Mouse (Mus musculus): ENCODE results near the gene Gtf3a. TPM values are rescaled to one million over a fixed set of nuclear protein-coding genes. Genes with fewer than 3 reads are reported as not detected.

Gtf3a gene
- polyA plus RNA-seq (2014; fragmentation: Nextera tagmentation; extraction: Ambion mirVana), result 117 and 125 TPM in 2 replicates

DNA sequence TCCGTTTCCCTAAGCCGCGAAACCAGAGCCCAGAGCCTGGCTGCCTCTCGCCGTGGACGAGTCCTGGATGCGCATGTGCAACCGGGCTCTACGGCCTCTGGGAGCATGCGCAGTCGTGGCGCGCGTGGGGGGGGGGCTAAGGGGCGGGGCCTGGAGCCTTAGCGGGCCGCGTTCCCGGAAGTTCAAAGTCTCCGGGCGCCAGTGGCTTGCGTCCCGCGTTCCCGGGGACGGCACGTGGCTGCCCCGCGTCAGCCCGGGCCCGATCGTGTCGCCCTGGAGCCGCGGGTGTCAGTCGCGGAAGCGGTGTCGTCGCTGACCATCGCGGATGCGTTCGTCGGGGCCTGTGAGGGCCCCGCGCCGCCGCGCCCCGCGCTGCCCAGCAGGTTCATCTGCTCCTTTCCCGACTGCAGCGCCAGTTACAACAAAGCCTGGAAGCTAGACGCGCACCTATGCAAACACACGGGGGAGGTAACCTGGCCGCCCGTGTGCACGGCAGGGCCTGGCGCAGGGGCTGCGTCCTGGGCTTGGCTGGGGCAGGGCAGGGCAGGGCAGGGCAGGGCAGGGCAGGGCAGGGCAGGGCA, at the start of gene Gtf3a:
Gene Gtf3a, plus strand, starts transcription at position 150 of the 581 bp plus-strand sequence.
- Histone ChIP-seq H3K36me3 (ENCODE audit: control insufficient read depth, insufficient read depth, low read length) (peaks cover 11% of the 10 kb centered on the region; the same call in 1 of the 2 replicates), H3K4me1 (replicated peaks; ENCODE audit: control insufficient read depth, insufficient read depth, low read length) (peaks cover 7% of the 10 kb centered on the region; the same call in 1 of the 2 replicates), H3K4me2 (ENCODE audit: low read depth, low read length, severe bottlenecking) (peak within 1 kb of the TSS; percentile 64), H3K27me3 (ENCODE audit: control insufficient read depth, insufficient read depth, low read length) (no peaks in the 10 kb centered on the region), H3K27ac (ENCODE audit: low read depth, low read length) (no peak within 1 kb of the TSS), H3K9me3 (ENCODE audit: control insufficient read depth, low read length) (peaks cover 3% of the 10 kb centered on the region; the same call in 1 of the 2 replicates), H3K9ac (ENCODE audit: low read length) (peak within 1 kb of the TSS; percentile 77), H3K4me3 (ENCODE audit: low read depth, low read length) (peak within 1 kb of the TSS; percentile 74)
- DNase-seq (ENCODE audit: low spot score) (peak; percentile 98), ATAC-seq (replicated peaks; ENCODE audit: low FRiP score) (peak; percentile 92)
- WGBS, result under 1% methylated on average over 61 of the region's 62 CpGs

DNA sequence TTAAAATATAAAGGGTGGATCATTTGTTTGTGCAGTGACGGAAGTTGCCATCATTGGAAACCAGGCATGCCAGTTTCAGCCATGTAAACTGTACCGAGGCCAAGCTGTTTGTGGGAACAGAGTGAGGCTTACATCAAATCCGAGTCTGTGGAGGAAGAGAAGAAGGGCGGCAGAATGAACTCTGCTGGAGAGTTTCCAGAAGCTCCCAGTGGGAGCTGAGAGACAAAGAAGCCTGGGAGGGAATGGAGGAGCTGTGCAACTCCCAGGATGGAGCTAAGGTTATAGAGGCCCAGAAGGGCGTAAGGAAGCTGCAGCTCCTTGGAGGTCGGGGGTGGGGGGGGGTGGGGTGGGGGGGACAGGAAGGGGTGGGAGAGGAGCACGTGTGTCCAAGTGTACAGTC, 48.1 kb upstream of the Gtf3a start:
- no peaks in the 10 kb centered on the region for H3K36me3 ChIP-seq (ENCODE audit: control insufficient read depth, insufficient read depth, low read length)
- 54% methylated on average over 7 of the region's 7 CpGs for WGBS
- ATAC-seq (replicated peaks; ENCODE audit: low FRiP score) (no peak), DNase-seq (ENCODE audit: low spot score) (no peak)
- H3K4me2 ChIP-seq (ENCODE audit: low read depth, low read length, severe bottlenecking), result no peak overlapping the region
- no peak overlapping the region for H3K9ac ChIP-seq (ENCODE audit: low read length)
- H3K4me3 ChIP-seq (ENCODE audit: low read depth, low read length), result no peak overlapping the region
- no peaks in the 10 kb centered on the region for H3K4me1 ChIP-seq (replicated peaks; ENCODE audit: control insufficient read depth, insufficient read depth, low read length)
- no peaks in the 10 kb centered on the region for H3K9me3 ChIP-seq (ENCODE audit: control insufficient read depth, low read length)
- H3K27me3 ChIP-seq (ENCODE audit: control insufficient read depth, insufficient read depth, low read length), result no peaks in the 10 kb centered on the region
- H3K27ac ChIP-seq (ENCODE audit: low read depth, low read length), result no peak overlapping the region

DNA sequence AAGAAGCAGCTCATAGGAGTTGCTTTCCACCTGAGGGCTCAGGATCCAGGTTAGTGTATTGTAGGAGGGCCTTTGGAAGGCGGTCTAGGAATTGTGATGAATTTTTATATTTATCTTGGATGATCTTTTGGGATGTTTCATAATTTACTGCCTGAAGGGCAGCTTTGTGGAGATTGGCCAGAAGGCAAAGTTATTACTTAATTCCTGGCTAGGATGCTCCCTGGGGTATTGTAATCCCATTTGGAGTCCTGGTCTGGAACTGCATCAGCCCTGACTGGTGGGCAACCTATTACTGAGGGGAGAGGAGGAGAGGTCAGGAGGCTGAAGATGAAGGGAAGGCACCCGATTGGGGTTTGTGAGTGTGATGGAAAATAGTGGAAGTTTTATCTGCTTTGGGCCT, 47.0 kb upstream of the Gtf3a start:
- no peaks in the 10 kb centered on the region for H3K36me3 ChIP-seq (ENCODE audit: control insufficient read depth, insufficient read depth, low read length)
- WGBS, result 85% methylated on average over 2 of the region's 2 CpGs
- ATAC-seq (replicated peaks; ENCODE audit: low FRiP score), result no peak
- H3K4me2 ChIP-seq (ENCODE audit: low read depth, low read length, severe bottlenecking), result no peak overlapping the region
- no peaks in the 10 kb centered on the region; the same call in 1 of the 2 replicates for H3K4me1 ChIP-seq (replicated peaks; ENCODE audit: control insufficient read depth, insufficient read depth, low read length)
- H3K27me3 ChIP-seq (ENCODE audit: control insufficient read depth, insufficient read depth, low read length), result no peaks in the 10 kb centered on the region
- H3K9me3 ChIP-seq (ENCODE audit: control insufficient read depth, low read length), result no peaks in the 10 kb centered on the region
- DNase-seq (ENCODE audit: low spot score), result no peak
- H3K9ac ChIP-seq (ENCODE audit: low read length), result no peak overlapping the region
- no peak overlapping the region for H3K4me3 ChIP-seq (ENCODE audit: low read depth, low read length)
- H3K27ac ChIP-seq (ENCODE audit: low read depth, low read length), result no peak overlapping the region

DNA sequence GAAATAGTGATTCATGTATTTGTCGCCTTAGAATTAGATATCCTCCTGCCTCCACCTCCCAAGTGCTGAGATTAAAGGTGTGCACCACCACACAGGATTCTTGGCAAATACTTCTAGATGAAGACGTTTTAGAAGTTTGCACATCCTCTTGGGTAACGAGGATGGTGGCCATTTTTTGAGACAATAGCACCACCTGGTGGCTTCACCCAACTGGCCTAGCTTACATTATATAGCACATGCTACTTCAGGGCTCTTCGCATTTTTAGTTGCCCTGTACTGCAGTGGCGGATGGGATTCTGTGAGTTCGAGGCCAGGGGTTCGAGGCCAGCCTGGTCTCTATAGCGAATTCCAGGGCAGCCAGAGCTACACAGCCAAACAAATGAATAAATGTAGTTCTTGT, 44.1 kb upstream of the Gtf3a start:
- 37% methylated on average over 8 of the region's 8 CpGs for WGBS
- no peaks in the 10 kb centered on the region; the same call in 1 of the 2 replicates for H3K4me1 ChIP-seq (replicated peaks; ENCODE audit: control insufficient read depth, insufficient read depth, low read length)
- no peak overlapping the region for H3K4me3 ChIP-seq (ENCODE audit: low read depth, low read length)
- no peaks in the 10 kb centered on the region for H3K36me3 ChIP-seq (ENCODE audit: control insufficient read depth, insufficient read depth, low read length)
- H3K27ac ChIP-seq (ENCODE audit: low read depth, low read length), result no peak overlapping the region
- peak; percentile 67 for DNase-seq (ENCODE audit: low spot score)
- peak; percentile 60 for ATAC-seq (replicated peaks; ENCODE audit: low FRiP score)
- H3K9ac ChIP-seq (ENCODE audit: low read length), result no peak overlapping the region
- no peaks in the 10 kb centered on the region for H3K27me3 ChIP-seq (ENCODE audit: control insufficient read depth, insufficient read depth, low read length)
- no peak overlapping the region for H3K4me2 ChIP-seq (ENCODE audit: low read depth, low read length, severe bottlenecking)
- H3K9me3 ChIP-seq (ENCODE audit: control insufficient read depth, low read length), result no peaks in the 10 kb centered on the region

DNA sequence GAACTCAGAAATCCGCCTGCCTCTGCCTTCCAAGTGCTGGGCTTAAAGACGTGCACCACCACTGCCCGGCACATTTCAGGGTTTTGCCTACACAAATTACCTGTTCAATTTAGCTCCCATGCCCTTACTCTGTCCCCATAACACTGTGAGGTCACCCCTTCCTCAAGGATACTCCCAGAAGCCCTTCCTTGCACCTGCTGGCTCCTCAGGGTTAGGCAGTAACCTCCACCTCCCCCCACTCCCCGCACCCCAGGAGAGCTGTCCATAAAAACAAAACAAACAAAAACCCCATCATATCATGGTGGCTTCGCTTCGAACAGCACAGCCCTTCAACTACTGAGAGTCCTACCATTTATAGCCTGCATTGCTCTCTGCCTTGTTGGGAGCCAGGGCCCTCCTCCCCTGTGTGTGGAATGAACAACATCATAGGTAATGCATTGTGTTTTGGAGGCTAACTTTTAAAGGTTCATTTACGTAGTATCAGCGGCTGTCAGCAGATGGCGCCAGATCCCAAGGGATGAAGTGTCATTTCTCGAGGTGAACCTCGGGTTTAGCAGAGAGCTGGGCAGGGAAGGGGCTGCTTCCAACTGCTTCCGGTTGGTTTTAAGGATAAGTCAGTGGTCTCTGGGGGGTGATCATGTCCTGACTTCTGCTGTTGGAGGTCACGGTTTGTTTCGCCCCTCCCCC, 42.8 kb upstream of the Gtf3a start:
- Histone ChIP-seq H3K4me1 (replicated peaks; ENCODE audit: control insufficient read depth, insufficient read depth, low read length) (no peaks in the 10 kb centered on the region; the same call in 1 of the 2 replicates), H3K4me2 (ENCODE audit: low read depth, low read length, severe bottlenecking) (peak overlapping the region; percentile 26; the same call in 1 of the 2 replicates), H3K27ac (ENCODE audit: low read depth, low read length) (no peak overlapping the region), H3K9ac (ENCODE audit: low read length) (no peak overlapping the region), H3K9me3 (ENCODE audit: control insufficient read depth, low read length) (no peaks in the 10 kb centered on the region), H3K27me3 (ENCODE audit: control insufficient read depth, insufficient read depth, low read length) (no peaks in the 10 kb centered on the region), H3K36me3 (ENCODE audit: control insufficient read depth, insufficient read depth, low read length) (no peaks in the 10 kb centered on the region), H3K4me3 (ENCODE audit: low read depth, low read length) (no peak overlapping the region)
- peak; percentile 89 for DNase-seq (ENCODE audit: low spot score)
- peak; percentile 64 for ATAC-seq (replicated peaks; ENCODE audit: low FRiP score)
- 27% methylated on average over 14 of the region's 14 CpGs for WGBS

DNA sequence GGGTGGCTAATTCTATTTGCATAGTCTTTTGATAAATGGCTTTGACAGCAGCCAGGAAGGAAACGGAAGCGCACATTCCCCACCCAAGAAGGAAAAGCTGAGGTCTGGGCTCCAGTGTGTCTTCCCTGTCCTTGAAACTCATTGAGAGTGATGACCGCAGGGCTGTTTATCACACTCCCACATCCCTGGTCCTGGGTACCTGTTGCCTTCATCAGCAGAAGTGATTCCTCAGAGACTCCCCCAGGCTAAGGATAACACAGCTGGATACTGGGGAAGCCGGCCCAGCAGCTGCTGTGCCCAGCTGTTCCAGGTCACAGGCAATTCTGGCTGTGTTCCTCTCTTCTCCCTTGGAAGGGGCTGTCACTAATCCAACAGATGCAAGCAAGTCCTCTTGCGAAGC, 40.9 kb upstream of the Gtf3a start:
- H3K9ac ChIP-seq (ENCODE audit: low read length), result no peak overlapping the region
- no peak overlapping the region for H3K4me3 ChIP-seq (ENCODE audit: low read depth, low read length)
- H3K27ac ChIP-seq (ENCODE audit: low read depth, low read length), result no peak overlapping the region
- no peaks in the 10 kb centered on the region; the same call in 1 of the 2 replicates for H3K4me1 ChIP-seq (replicated peaks; ENCODE audit: control insufficient read depth, insufficient read depth, low read length)
- H3K4me2 ChIP-seq (ENCODE audit: low read depth, low read length, severe bottlenecking), result no peak overlapping the region
- no peaks in the 10 kb centered on the region for H3K36me3 ChIP-seq (ENCODE audit: control insufficient read depth, insufficient read depth, low read length)
- DNase-seq (ENCODE audit: low spot score), result no peak
- no peaks in the 10 kb centered on the region for H3K9me3 ChIP-seq (ENCODE audit: control insufficient read depth, low read length)
- WGBS, result 72% methylated on average over 5 of the region's 5 CpGs
- H3K27me3 ChIP-seq (ENCODE audit: control insufficient read depth, insufficient read depth, low read length), result no peaks in the 10 kb centered on the region
- ATAC-seq (replicated peaks; ENCODE audit: low FRiP score), result no peak

DNA sequence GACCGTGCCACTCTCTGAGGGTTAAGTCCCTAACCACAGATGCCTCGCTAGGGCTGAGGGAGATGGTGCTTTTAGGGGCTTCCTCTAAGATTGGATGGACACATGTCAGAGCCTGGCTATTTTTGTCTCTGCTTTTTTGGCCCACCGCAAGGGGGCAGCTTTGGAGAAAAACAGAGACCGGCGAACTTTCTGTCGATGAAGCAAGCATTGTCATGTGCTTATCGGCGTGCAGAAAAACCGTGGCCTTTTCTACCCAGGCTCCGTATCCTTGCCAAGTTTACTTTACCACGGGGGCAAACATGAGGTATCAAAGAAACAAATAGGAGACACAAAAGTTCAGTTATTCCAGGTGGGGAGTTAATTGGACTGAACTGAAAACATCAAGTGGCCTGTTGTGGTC, 39.8 kb upstream of the Gtf3a start:
- Histone ChIP-seq H3K9ac (ENCODE audit: low read length) (no peak overlapping the region), H3K4me2 (ENCODE audit: low read depth, low read length, severe bottlenecking) (no peak overlapping the region), H3K27me3 (ENCODE audit: control insufficient read depth, insufficient read depth, low read length) (no peaks in the 10 kb centered on the region), H3K4me1 (replicated peaks; ENCODE audit: control insufficient read depth, insufficient read depth, low read length) (no peaks in the 10 kb centered on the region; the same call in 1 of the 2 replicates), H3K36me3 (ENCODE audit: control insufficient read depth, insufficient read depth, low read length) (no peaks in the 10 kb centered on the region), H3K27ac (ENCODE audit: low read depth, low read length) (no peak overlapping the region), H3K9me3 (ENCODE audit: control insufficient read depth, low read length) (no peaks in the 10 kb centered on the region), H3K4me3 (ENCODE audit: low read depth, low read length) (no peak overlapping the region)
- DNase-seq (ENCODE audit: low spot score), result no peak
- WGBS, result 58% methylated on average over 11 of the region's 11 CpGs
- ATAC-seq (replicated peaks; ENCODE audit: low FRiP score), result no peak

DNA sequence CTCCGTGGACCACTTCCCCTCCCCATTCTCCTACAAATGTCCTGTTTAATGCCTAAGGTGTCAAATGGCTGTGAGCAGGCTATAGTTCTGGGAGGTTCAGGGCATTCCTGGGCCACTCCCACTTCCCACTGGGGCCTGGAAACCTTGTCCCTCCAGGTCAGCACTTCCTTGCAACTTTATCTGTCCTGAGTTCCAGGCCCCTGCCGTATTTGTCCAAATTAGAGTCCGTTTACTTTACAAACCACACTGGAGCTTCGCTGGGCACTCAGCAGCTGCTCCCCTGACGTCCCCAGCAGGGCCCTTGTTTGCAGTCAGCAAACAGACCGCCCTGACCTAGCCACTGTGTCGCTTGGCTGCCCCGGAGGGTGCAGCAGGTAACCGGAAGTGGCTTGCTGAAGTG, 36.3 kb upstream of the Gtf3a start:
- no peak overlapping the region for H3K9ac ChIP-seq (ENCODE audit: low read length)
- H3K4me2 ChIP-seq (ENCODE audit: low read depth, low read length, severe bottlenecking), result no peak overlapping the region
- ATAC-seq (replicated peaks; ENCODE audit: low FRiP score), result no peak
- H3K4me3 ChIP-seq (ENCODE audit: low read depth, low read length), result no peak overlapping the region
- WGBS, result 24% methylated on average over 9 of the region's 9 CpGs
- H3K9me3 ChIP-seq (ENCODE audit: control insufficient read depth, low read length), result no peaks in the 10 kb centered on the region
- no peak for DNase-seq (ENCODE audit: low spot score)
- H3K27ac ChIP-seq (ENCODE audit: low read depth, low read length), result no peak overlapping the region
- no peaks in the 10 kb centered on the region for H3K27me3 ChIP-seq (ENCODE audit: control insufficient read depth, insufficient read depth, low read length)
- H3K4me1 ChIP-seq (replicated peaks; ENCODE audit: control insufficient read depth, insufficient read depth, low read length), result no peaks in the 10 kb centered on the region
- H3K36me3 ChIP-seq (ENCODE audit: control insufficient read depth, insufficient read depth, low read length), result no peaks in the 10 kb centered on the region

Measured in forebrain, embryonic 11.5 days (tissue).